Mouse (Mus musculus): ENCODE results near the gene Plcg1. TPM values are rescaled to one million over a fixed set of nuclear protein-coding genes. Genes with fewer than 3 reads are reported as not detected.
A peak's percentile ranks its signal among the peaks of the same experiment; 100 is the strongest.

Gene Plcg1
- polyA plus RNA-seq, 1 experiment from 2014 or later, result 46.0 TPM

- ATAC-seq (ENCODE audit: low read depth), result no peak
- Histone ChIP-seq H3K27ac (ENCODE audit: low read length) (no peak overlapping the region), H3K4me1 (replicated peaks; ENCODE audit: control insufficient read depth, insufficient read depth, low read length) (peaks cover 9% of the 10 kb centered on the region), H3K9me3 (ENCODE audit: control insufficient read depth, low read length) (no peaks in the 10 kb centered on the region), H3K9ac (ENCODE audit: low read length) (no peak overlapping the region), H3K4me2 (ENCODE audit: low read depth, low read length) (no peak overlapping the region), H3K36me3 (ENCODE audit: control insufficient read depth, insufficient read depth, low read length) (no peaks in the 10 kb centered on the region), H3K27me3 (ENCODE audit: control insufficient read depth, insufficient read depth, low read depth, low read length) (no peaks in the 10 kb centered on the region), H3K4me3 (ENCODE audit: low read length) (no peak overlapping the region)
- 73% methylated on average over 3 of the region's 3 CpGs for WGBS
Measured at GRCm38 (mm10) chr2:160802326-160802725, 71.2 kb downstream of the Plcg1 start.

GRCm38 (mm10) chr2:160804794-160805527, 73.9 kb downstream of the Plcg1 start:
- Histone ChIP-seq H3K4me1 (replicated peaks; ENCODE audit: control insufficient read depth, insufficient read depth, low read length) (peaks cover 9% of the 10 kb centered on the region), H3K27me3 (ENCODE audit: control insufficient read depth, insufficient read depth, low read depth, low read length) (no peaks in the 10 kb centered on the region), H3K4me2 (ENCODE audit: low read depth, low read length) (no peak overlapping the region), H3K36me3 (ENCODE audit: control insufficient read depth, insufficient read depth, low read length) (no peaks in the 10 kb centered on the region), H3K9ac (ENCODE audit: low read length) (no peak overlapping the region), H3K4me3 (ENCODE audit: low read length) (no peak overlapping the region), H3K27ac (ENCODE audit: low read length) (peak overlapping the region; percentile 70), H3K9me3 (ENCODE audit: control insufficient read depth, low read length) (no peaks in the 10 kb centered on the region)
- ATAC-seq (ENCODE audit: low read depth), result peak; percentile 78
- 23% methylated on average over 4 of the region's 4 CpGs for WGBS

- Histone ChIP-seq H3K9ac (ENCODE audit: low read length) (no peak overlapping the region), H3K4me3 (ENCODE audit: low read length) (no peak overlapping the region), H3K27me3 (ENCODE audit: control insufficient read depth, insufficient read depth, low read depth, low read length) (no peaks in the 10 kb centered on the region), H3K9me3 (ENCODE audit: control insufficient read depth, low read length) (no peaks in the 10 kb centered on the region), H3K27ac (ENCODE audit: low read length) (no peak overlapping the region; the same call in 1 of the 2 replicates), H3K4me2 (ENCODE audit: low read depth, low read length) (no peak overlapping the region), H3K4me1 (replicated peaks; ENCODE audit: control insufficient read depth, insufficient read depth, low read length) (peaks cover 12% of the 10 kb centered on the region), H3K36me3 (ENCODE audit: control insufficient read depth, insufficient read depth, low read length) (no peaks in the 10 kb centered on the region)
- ATAC-seq (ENCODE audit: low read depth), result no peak
- 40% methylated on average over 3 of the region's 3 CpGs for WGBS
Measured at GRCm38 (mm10) chr2:160806091-160806521, 75.0 kb downstream of the Plcg1 start.

- H3K27me3 ChIP-seq (ENCODE audit: control insufficient read depth, insufficient read depth, low read depth, low read length), result no peaks in the 10 kb centered on the region
- peaks cover 5% of the 10 kb centered on the region; the same call in 1 of the 2 replicates for H3K4me1 ChIP-seq (replicated peaks; ENCODE audit: control insufficient read depth, insufficient read depth, low read length)
- H3K36me3 ChIP-seq (ENCODE audit: control insufficient read depth, insufficient read depth, low read length), result no peaks in the 10 kb centered on the region
- no peak overlapping the region for H3K9ac ChIP-seq (ENCODE audit: low read length)
- H3K27ac ChIP-seq (ENCODE audit: low read length), result no peak overlapping the region
- no peak overlapping the region for H3K4me2 ChIP-seq (ENCODE audit: low read depth, low read length)
- no peaks in the 10 kb centered on the region for H3K9me3 ChIP-seq (ENCODE audit: control insufficient read depth, low read length)
- no peak for ATAC-seq (ENCODE audit: low read depth)
- no peak overlapping the region for H3K4me3 ChIP-seq (ENCODE audit: low read length)
Measured at GRCm38 (mm10) chr2:160810376-160810775, 79.3 kb downstream of the Plcg1 start.

- 79% methylated on average over 1 of the region's 1 CpGs for WGBS
Measured at GRCm38 (mm10) chr2:160810802-160811201, 79.7 kb downstream of the Plcg1 start.

More at GRCm38 (mm10) chr2:160810802-160811201, 79.7 kb downstream of the Plcg1 start:
- Histone ChIP-seq H3K27ac (ENCODE audit: low read length) (no peak overlapping the region), H3K4me2 (ENCODE audit: low read depth, low read length) (no peak overlapping the region), H3K4me3 (ENCODE audit: low read length) (no peak overlapping the region), H3K9me3 (ENCODE audit: control insufficient read depth, low read length) (no peaks in the 10 kb centered on the region), H3K36me3 (ENCODE audit: control insufficient read depth, insufficient read depth, low read length) (no peaks in the 10 kb centered on the region), H3K27me3 (ENCODE audit: control insufficient read depth, insufficient read depth, low read depth, low read length) (no peaks in the 10 kb centered on the region), H3K9ac (ENCODE audit: low read length) (no peak overlapping the region), H3K4me1 (replicated peaks; ENCODE audit: control insufficient read depth, insufficient read depth, low read length) (peaks cover 4% of the 10 kb centered on the region; the same call in 1 of the 2 replicates)
- no peak for ATAC-seq (ENCODE audit: low read depth)

Other genes with a start within 250 kb of the Plcg1 start
- gene Top1, start 85.4 kb upstream of the Plcg1 start, polyA plus RNA-seq (2015; fragmentation: Nextera tagmentation; extraction: Ambion mirVana), result 66.4 and 72.5 TPM in 2 replicates
- gene Zhx3, start 141.7 kb downstream of the Plcg1 start, polyA plus RNA-seq (2015; fragmentation: Nextera tagmentation; extraction: Ambion mirVana), result 11.4 and 12.3 TPM in 2 replicates
- 3.6 and 3.9 TPM in 2 replicates for gene Lpin3, start 149.4 kb downstream of the Plcg1 start, polyA plus RNA-seq (2015; fragmentation: Nextera tagmentation; extraction: Ambion mirVana)
- 6.6 and 8.2 TPM in 2 replicates for gene Emilin3, start 181.0 kb downstream of the Plcg1 start, polyA plus RNA-seq (2015; fragmentation: Nextera tagmentation; extraction: Ambion mirVana)